ENCODE assay signal across 18 mouse cellular contexts in genomic region chr16:94968472-94968871, GRCm38 (mm10). TPM values are rescaled to one million over a fixed set of nuclear protein-coding genes. Genes with fewer than 3 reads are reported as not detected.
DNase-seq lines count a peak whose midpoint lies in the region; ATAC-seq and TF ChIP-seq lines count a peak whose summit lies in the region.
"Had no signal": no experiment of that assay in that cellular context is flagged by ENCODE, and none has a peak within 500 bp of the region (broad histone marks: within the 10 kb centered on the region; RNA-seq: fewer than 3 reads in every experiment).

No protein-coding gene starts in this region.

- H3K27ac ChIP-seq in hindbrain, postnatal 0 days: 0 out of 2 replicates have a peak overlapping the region, but pooled peaks have one; percentile 8
- no peak overlapping the region for H3K27ac ChIP-seq in hindbrain, embryonic 16.5 days (ENCODE audit: low read depth, low read length)
- peak overlapping the region; percentile 81 for H3K27ac ChIP-seq in macrophage
- H3K27ac ChIP-seq: embryonic facial prominence, embryonic 10.5 days; embryonic facial prominence, embryonic 12.5 days; forebrain, embryonic 13.5 days; forebrain, embryonic 15.5 days had no signal

- WGBS in hindbrain, postnatal 0 days: 80% methylated on average over 2 of the region's 2 CpGs
- 88% methylated on average over 2 of the region's 2 CpGs for WGBS in hindbrain, embryonic 16.5 days
- 95% methylated on average over 2 of the region's 2 CpGs for WGBS in macrophage (ENCODE audit: missing documents)

- no peak overlapping the region for H3K4me3 ChIP-seq in hindbrain, postnatal 0 days (ENCODE audit: low read length)
- no peak overlapping the region for H3K4me3 ChIP-seq in hindbrain, embryonic 16.5 days (ENCODE audit: low read length)
- no peak overlapping the region for H3K4me3 ChIP-seq in macrophage (ENCODE audit: inconsistent target)
- H3K4me3 ChIP-seq: embryonic facial prominence, embryonic 10.5 days; embryonic facial prominence, embryonic 12.5 days; forebrain, embryonic 13.5 days; forebrain, embryonic 15.5 days had no signal

- H3K4me2 ChIP-seq in hindbrain, postnatal 0 days (ENCODE audit: low read depth, low read length): no peak overlapping the region
- no peak overlapping the region for H3K4me2 ChIP-seq in hindbrain, embryonic 16.5 days (ENCODE audit: low read length)
- H3K4me2 ChIP-seq: embryonic facial prominence, embryonic 12.5 days; forebrain, embryonic 13.5 days; forebrain, embryonic 15.5 days had no signal

- no peaks in the 10 kb centered on the region for H3K27me3 ChIP-seq in hindbrain, postnatal 0 days (ENCODE audit: insufficient read depth, low read length)
- H3K27me3 ChIP-seq in hindbrain, embryonic 16.5 days (replicated peaks; ENCODE audit: control insufficient read depth, insufficient read depth, low read length): no peaks in the 10 kb centered on the region
- H3K27me3 ChIP-seq: embryonic facial prominence, embryonic 12.5 days; forebrain, embryonic 13.5 days; forebrain, embryonic 15.5 days had no signal

- peaks cover 16% of the 10 kb centered on the region for H3K79me2 ChIP-seq in macrophage (ENCODE audit: inconsistent target)

- TF ChIP-seq CTCF in hindbrain, postnatal 0 days (IDR thresholded peaks at IDR 0.05; ENCODE audit: low read depth): no peak

- H3K36me3 ChIP-seq in hindbrain, postnatal 0 days (ENCODE audit: insufficient read depth, low read length): no peaks in the 10 kb centered on the region
- H3K36me3 ChIP-seq in hindbrain, embryonic 16.5 days (ENCODE audit: control insufficient read depth, insufficient read depth, low read length): no peaks in the 10 kb centered on the region
- H3K36me3 ChIP-seq in macrophage (ENCODE audit: inconsistent target): no peaks in the 10 kb centered on the region
- H3K36me3 ChIP-seq: embryonic facial prominence, embryonic 10.5 days; embryonic facial prominence, embryonic 12.5 days; forebrain, embryonic 15.5 days had no signal

- peak; percentile 52 for DNase-seq in cerebellum, adult 9-10 months
- no peak for DNase-seq in cerebellum, postnatal 25 days
- no peak for DNase-seq in hindbrain, postnatal 0 days (ENCODE audit: low spot score)
- no peak for DNase-seq in urinary bladder, adult 18-20 months (ENCODE audit: low spot score in 2 of 2)
- DNase-seq: adrenal gland, adult 2 months; adrenal gland, postnatal 10 days; adrenal gland, postnatal 25 days; forebrain, postnatal 0 days had no signal

- H3K9me3 ChIP-seq in hindbrain, postnatal 0 days (ENCODE audit: low read length): no peaks in the 10 kb centered on the region
- no peaks in the 10 kb centered on the region for H3K9me3 ChIP-seq in hindbrain, embryonic 16.5 days (ENCODE audit: control insufficient read depth, low read length)
- H3K9me3 ChIP-seq: embryonic facial prominence, embryonic 10.5 days; embryonic facial prominence, embryonic 12.5 days; forebrain, embryonic 13.5 days; forebrain, embryonic 15.5 days had no signal

- no peak for ATAC-seq in hindbrain, postnatal 0 days
- ATAC-seq in hindbrain, embryonic 16.5 days: no peak
- ATAC-seq: forebrain, embryonic 13.5 days; forebrain, embryonic 15.5 days; forebrain, postnatal 0 days had no signal

- no peaks in the 10 kb centered on the region for H3K4me1 ChIP-seq in hindbrain, postnatal 0 days (ENCODE audit: insufficient read depth, low read length)
- peaks cover 2% of the 10 kb centered on the region; the same call in 1 of the 2 replicates for H3K4me1 ChIP-seq in hindbrain, embryonic 16.5 days (ENCODE audit: control insufficient read depth, insufficient read depth, low read depth, low read length)
- H3K4me1 ChIP-seq: forebrain, embryonic 15.5 days had no signal

- H3K9ac ChIP-seq in hindbrain, postnatal 0 days (replicated peaks; ENCODE audit: low read length): no peak overlapping the region
- H3K9ac ChIP-seq in hindbrain, embryonic 16.5 days (ENCODE audit: low read depth, low read length): no peak overlapping the region
- H3K9ac ChIP-seq: embryonic facial prominence, embryonic 12.5 days; forebrain, embryonic 13.5 days; forebrain, embryonic 15.5 days; forebrain, postnatal 0 days had no signal

RNA-seq across cellular contexts. Expression of gene Kcnj6, which starts 29.0 kb away (rescaled TPM):
- 13.9 and 18.3 TPM in 2 replicates for total RNA-seq in hindbrain, postnatal 0 days (2014; rRNA removed)
- 4.3 and 5.9 TPM in 2 replicates for polyA plus RNA-seq in hindbrain, postnatal 0 days (2015; fragmentation: Nextera tagmentation; extraction: Ambion mirVana)
- 3.8 and 6.2 TPM in 2 replicates for polyA plus RNA-seq in hindbrain, embryonic 16.5 days (2015; fragmentation: Nextera tagmentation; extraction: Ambion mirVana)
- under 1 TPM in 1 of 26 experiments, not detected in 25; 0.31 TPM for total RNA-seq in macrophage (2018; cell fraction: chromatin; rRNA removed)
- total RNA-seq in macrophage (2018; cell fraction: cytosol; rRNA removed): not detected
- under 1 TPM in 1 of 26 experiments, not detected in 25; 0.35 TPM for total RNA-seq in macrophage (2018; cell fraction: nucleus; rRNA removed)
- polyA plus RNA-seq in macrophage (2018): 0.07 TPM in 1 of 3 replicates, not detected in the others
- total RNA-seq: ES-E14, MEL had no signal
- polyA plus RNA-seq: adrenal gland, adult 2 months; C2C12; embryonic facial prominence, embryonic 14.5 days had no signal
